ENCODE assay signal across 8 mouse cellular contexts in the genomic region with DNA sequence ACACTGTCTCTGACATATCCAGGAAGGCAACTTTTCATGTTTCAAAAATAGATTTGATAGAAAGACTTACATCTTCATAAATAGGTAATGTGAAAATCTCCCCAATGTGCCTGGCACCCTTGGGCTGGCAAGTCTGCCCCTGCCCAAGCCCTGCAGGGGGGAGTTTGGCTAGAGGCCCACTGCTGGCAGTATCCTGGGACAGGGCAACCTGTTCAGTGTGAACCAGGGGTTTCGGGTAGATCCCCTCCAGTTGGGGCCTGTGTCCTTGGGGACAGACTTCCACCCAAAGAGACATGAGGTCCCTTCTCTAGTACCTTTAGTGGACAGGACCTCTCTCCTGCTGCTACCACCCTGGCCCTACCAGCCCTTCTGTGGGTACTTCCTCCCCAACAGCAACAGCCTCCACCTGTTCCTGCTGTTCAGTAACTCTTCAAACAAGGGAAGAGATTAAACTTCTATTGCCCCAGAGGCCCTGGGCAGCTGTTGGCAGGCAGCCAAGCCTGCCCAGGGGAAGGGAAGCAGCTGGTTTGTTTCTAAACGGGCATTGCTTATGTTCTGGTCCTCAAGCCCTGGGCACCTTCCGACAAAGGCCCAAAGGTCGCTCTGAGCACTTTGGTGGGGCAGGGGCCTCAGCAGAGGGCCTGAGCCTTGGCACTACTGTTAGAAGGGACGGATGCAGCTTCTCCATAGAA. TPM values are rescaled to one million over a fixed set of nuclear protein-coding genes. Genes with fewer than 3 reads are reported as not detected.
DNase-seq lines count a peak whose midpoint lies in the region; ATAC-seq and TF ChIP-seq lines count a peak whose summit lies in the region.

No protein-coding gene starts in this region.

- H3K27me3 ChIP-seq in liver, adult 2 months (ENCODE audit: control insufficient read depth, insufficient read depth, low read length): no peaks in the 10 kb centered on the region
- no peaks in the 10 kb centered on the region for H3K27me3 ChIP-seq in embryonic facial prominence, embryonic 13.5 days

- no peak for TF ChIP-seq CTCF in liver, adult 2 months (IDR thresholded peaks at IDR 0.05; ENCODE audit: low read depth, low read length)

- H3K36me3 ChIP-seq in liver, adult 2 months (ENCODE audit: control insufficient read depth, insufficient read depth, low read length): peaks cover 10% of the 10 kb centered on the region; the same call in 1 of the 2 replicates
- H3K36me3 ChIP-seq in embryonic facial prominence, embryonic 13.5 days: peaks cover 28% of the 10 kb centered on the region

- H3K9me3 ChIP-seq in embryonic facial prominence, embryonic 13.5 days: no peaks in the 10 kb centered on the region

- H3K4me3 ChIP-seq in liver, adult 2 months (ENCODE audit: insufficient read depth, low read depth, low read length): no peak overlapping the region
- no peak overlapping the region for H3K4me3 ChIP-seq in embryonic facial prominence, embryonic 13.5 days

- no peak for TF ChIP-seq POLR2A in liver, adult 2 months (IDR thresholded peaks at IDR 0.05; ENCODE audit: extremely low read depth, insufficient read depth, low read length)

- DNase-seq in liver, adult 2 months (ENCODE audit: extremely low read depth, low read depth, low spot score): peak; percentile 77
- no peak for DNase-seq in liver
- DNase-seq in kidney, adult 8-10 months: peak; percentile 62 to 67
- DNase-seq in lung, postnatal 14 days: peak; percentile 53
- no peak for DNase-seq in layer of hippocampus, adult 9-10 months (ENCODE audit: low spot score)
- DNase-seq in left cerebral cortex, adult 9 months (ENCODE audit: low spot score in 2 of 2): no peak
- DNase-seq in right cerebral cortex, postnatal 25 days: no peak

- peak overlapping the region; percentile 41 for H3K27ac ChIP-seq in liver, adult 2 months (replicated peaks; ENCODE audit: insufficient read depth, low read depth, low read length)
- H3K27ac ChIP-seq in embryonic facial prominence, embryonic 13.5 days: no peak overlapping the region

- no peak overlapping the region for H3K4me2 ChIP-seq in embryonic facial prominence, embryonic 13.5 days

- 15% methylated on average over 5 of the region's 5 CpGs for WGBS in liver, adult 2 months
- whole genome bisulfite sequencing in embryonic facial prominence, embryonic 13.5 days: 60% methylated on average over 5 of the region's 5 CpGs

- ATAC-seq in embryonic facial prominence, embryonic 13.5 days (ENCODE audit: insufficient number of reproducible peaks, insufficient read depth, low FRiP score, low TSS enrichment, low read depth): no peak

- 0 out of 2 replicates have a peak overlapping the region, but pooled peaks have one; percentile 6 for H3K9ac ChIP-seq in liver, adult 2 months (ENCODE audit: low read depth, low read length)
- peak overlapping the region; percentile 49 for H3K9ac ChIP-seq in embryonic facial prominence, embryonic 13.5 days

- H3K4me1 ChIP-seq in liver, adult 2 months (ENCODE audit: control insufficient read depth, insufficient read depth, low read length): peaks cover 31% of the 10 kb centered on the region
- H3K4me1 ChIP-seq in embryonic facial prominence, embryonic 13.5 days: peaks cover 10% of the 10 kb centered on the region

- H3K79me2 ChIP-seq in liver, adult 2 months (ENCODE audit: control insufficient read depth, insufficient read depth, low read length): no peaks in the 10 kb centered on the region

RNA-seq across cellular contexts. Expression of a gene that starts 11.2 kb away (rescaled TPM):
- 0.34 and 0.74 TPM in 2 replicates for total RNA-seq in liver, adult 2 months (2014; rRNA removed)
- 0.25 TPM in 1 of 2 replicates, not detected in the other for polyA plus RNA-seq in liver, adult 2 months (2012; rRNA removed)
- polyA plus RNA-seq in embryonic facial prominence, embryonic 13.5 days (2015; fragmentation: Nextera tagmentation; extraction: Ambion mirVana): 1.8 and 2.5 TPM in 2 replicates

RNA-seq across cellular contexts. Expression of a gene that starts 22.9 kb away (rescaled TPM):
- total RNA-seq in liver, adult 2 months (2014; rRNA removed): 63.0 and 71.9 TPM in 2 replicates
- polyA plus RNA-seq in liver, adult 2 months (2012; rRNA removed): 106 and 139 TPM in 2 replicates
- polyA plus RNA-seq in embryonic facial prominence, embryonic 13.5 days (2015; fragmentation: Nextera tagmentation; extraction: Ambion mirVana): 8.3 and 10.0 TPM in 2 replicates

RNA-seq across cellular contexts. Expression of a gene that starts 46.6 kb away (rescaled TPM):
- 1.0 and 1.1 TPM in 2 replicates for total RNA-seq in liver, adult 2 months (2014; rRNA removed)
- polyA plus RNA-seq in liver, adult 2 months (2012; rRNA removed): 0.51 and 0.98 TPM in 2 replicates
- polyA plus RNA-seq in embryonic facial prominence, embryonic 13.5 days (2015; fragmentation: Nextera tagmentation; extraction: Ambion mirVana): 3.9 and 5.5 TPM in 2 replicates

RNA-seq across cellular contexts. Expression of a gene that starts 49.6 kb away (rescaled TPM):
- total RNA-seq in liver, adult 2 months (2014; rRNA removed): 18.6 and 22.8 TPM in 2 replicates
- 5.6 and 6.8 TPM in 2 replicates for polyA plus RNA-seq in liver, adult 2 months (2012; rRNA removed)
- 51.5 and 58.6 TPM in 2 replicates for polyA plus RNA-seq in embryonic facial prominence, embryonic 13.5 days (2015; fragmentation: Nextera tagmentation; extraction: Ambion mirVana)

RNA-seq across cellular contexts. Expression of a gene that starts 58.4 kb away (rescaled TPM):
- total RNA-seq in liver, adult 2 months (2014; rRNA removed): 0.65 and 1.2 TPM in 2 replicates
- polyA plus RNA-seq in liver, adult 2 months (2012; rRNA removed): 0.41 and 0.86 TPM in 2 replicates
- polyA plus RNA-seq in embryonic facial prominence, embryonic 13.5 days (2015; fragmentation: Nextera tagmentation; extraction: Ambion mirVana): 1.5 and 2.2 TPM in 2 replicates

Comparison
In these comparisons a context has a peak if more than half of its experiments do, and no peak if none do; other contexts are left out.
1. DNase-seq: peak in liver, adult 2 months (single experiment), kidney, adult 8-10 months (2 of 2) and lung, postnatal 14 days (single experiment); none in liver (single experiment), layer of hippocampus, adult 9-10 months (single experiment), left cerebral cortex, adult 9 months (0 of 2) and right cerebral cortex, postnatal 25 days (single experiment).